Mouse (Mus musculus) embryonic facial prominence, embryonic 15.5 days (tissue): ENCODE measurements around the gene Ppm1g. TPM values are rescaled to one million over a fixed set of nuclear protein-coding genes. Genes with fewer than 3 reads are reported as not detected.

Experiments
- ATAC-seq: fragments of 200-750 bp; cut with Nextera tagmentation; 2 replicates; pipeline ENCODE4 v1.8.0; 2017; ENCODE audit warnings: low read depth, moderate TSS enrichment; ENCODE audit not compliant: insufficient number of reproducible peaks, low FRiP score, low TSS enrichment
- H3K27ac ChIP-seq: fragments of 300-500 bp; sonication (generic); replicated peaks from 2 replicates; pipeline ENCODE4 v1.5.1; 2015; ENCODE audit warnings: mild to moderate bottlenecking, inconsistent platforms
- H3K27me3 ChIP-seq: fragments of 300-500 bp; sonication (generic); 2 replicates; pipeline ENCODE4 v1.6.1; 2015; ENCODE audit warnings: inconsistent platforms
- H3K36me3 ChIP-seq: fragments of 300-500 bp; sonication (generic); 2 replicates; pipeline ENCODE4 v1.6.1; 2015; ENCODE audit warnings: mild to moderate bottlenecking, inconsistent platforms
- H3K4me1 ChIP-seq: fragments of 300-500 bp; sonication (generic); 2 replicates; pipeline ENCODE4 v1.6.1; 2015; ENCODE audit warnings: inconsistent platforms
- H3K4me2 ChIP-seq: fragments of 300-500 bp; sonication (generic); replicated peaks from 2 replicates; pipeline ENCODE4 v1.6.1; 2015; ENCODE audit warnings: mild to moderate bottlenecking, inconsistent platforms
- H3K4me3 ChIP-seq: fragments of 300-500 bp; sonication (generic); replicated peaks from 2 replicates; pipeline ENCODE4 v1.5.1; 2015; ENCODE audit warnings: mild to moderate bottlenecking, inconsistent platforms
- H3K9ac ChIP-seq: fragments of 300-500 bp; sonication (generic); 2 replicates; pipeline ENCODE4 v1.6.1; 2015; ENCODE audit warnings: inconsistent platforms
- H3K9me3 ChIP-seq: fragments of 300-500 bp; sonication (generic); replicated peaks from 2 replicates; pipeline ENCODE4 v1.6.1; 2016; ENCODE audit warnings: inconsistent platforms
- WGBS: fragments of 180-500 bp; shearing (Covaris S2); methylation state at CpG from one replicate; pipeline ENCODE4 v1.1.7; 2015; 5-methylcytosine and 5-hydroxymethylcytosine counted together
- polyA plus RNA-seq: library from polyadenylated mRNA; unstranded; fragments of >200 nt; fragmentation: Nextera tagmentation; extraction: Ambion mirVana; gene quantifications from 2 replicates; pipeline ENCODE4 v1.2.1, GENCODE M21; 2015

The Ppm1g gene
- polyA plus RNA-seq, 1 experiment from 2014 or later = 115 TPM

DNA sequence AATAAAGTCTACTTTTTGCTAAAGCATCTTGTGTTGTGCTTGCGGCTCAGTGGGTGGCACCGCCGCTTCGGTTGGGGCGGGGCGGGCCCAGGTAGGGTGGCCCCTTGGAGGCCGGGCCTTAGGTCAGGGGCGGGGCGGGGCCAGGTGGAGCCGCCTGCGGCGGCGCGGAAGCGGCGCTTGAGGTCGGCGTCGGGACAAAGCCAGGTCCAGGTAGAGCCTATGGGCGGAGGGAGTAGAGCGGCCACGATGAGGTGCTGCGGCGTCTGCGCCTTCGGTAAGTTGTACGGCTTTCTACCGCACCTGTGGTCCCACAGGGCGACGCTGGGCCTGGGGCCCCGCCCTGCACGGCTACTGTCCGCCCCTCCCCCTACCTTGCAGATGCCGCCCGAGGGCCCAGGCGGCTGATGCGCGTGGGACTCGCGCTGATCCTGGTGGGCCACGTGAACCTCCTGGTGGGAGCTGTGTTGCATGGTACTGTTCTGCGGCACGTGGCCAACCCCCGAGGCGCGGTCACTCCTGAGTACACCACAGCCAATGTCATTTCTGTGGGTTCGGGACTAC lies 31.1 kb upstream of the Ppm1g start, which contains the start of gene Krtcap3:
TSS of gene Krtcap3 (plus strand) at position 151 of the 561 bp plus-strand sequence.
- WGBS = 21% methylated on average over 47 of the region's 47 CpGs
- no peak within 1 kb of the TSS for H3K9ac ChIP-seq
- H3K4me2 ChIP-seq = peak within 1 kb of the TSS; percentile 44
- H3K27me3 ChIP-seq = no peaks in the 10 kb centered on the region
- H3K4me1 ChIP-seq = peaks cover 42% of the 10 kb centered on the region
- H3K4me3 ChIP-seq = peak within 1 kb of the TSS; percentile 39
- H3K27ac ChIP-seq = peak within 1 kb of the TSS; percentile 83
- ATAC-seq = peak; percentile 72
- peaks cover 84% of the 10 kb centered on the region for H3K36me3 ChIP-seq
- no peaks in the 10 kb centered on the region for H3K9me3 ChIP-seq

- peak overlapping the region; percentile 83 for H3K27ac ChIP-seq
- ATAC-seq = peak; percentile 36
- H3K9ac ChIP-seq = no peak overlapping the region
- H3K4me1 ChIP-seq = peaks cover 42% of the 10 kb centered on the region
- 0 out of 2 replicates have a peak overlapping the region, but pooled peaks have one; percentile 39 for H3K4me3 ChIP-seq
- no peaks in the 10 kb centered on the region for H3K9me3 ChIP-seq
- WGBS = 25% methylated on average over 4 of the region's 4 CpGs
- peak overlapping the region; percentile 44; the same call in 1 of the 2 replicates for H3K4me2 ChIP-seq
- H3K27me3 ChIP-seq = no peaks in the 10 kb centered on the region
- peaks cover 88% of the 10 kb centered on the region for H3K36me3 ChIP-seq
Measured at GRCm38 (mm10) chr5:31250716-31251115, 30.2 kb upstream of the Ppm1g start.

- Histone ChIP-seq H3K9me3 (no peaks in the 10 kb centered on the region), H3K27me3 (no peaks in the 10 kb centered on the region), H3K4me2 (peak overlapping the region; percentile 73), H3K27ac (peak overlapping the region; percentile 99; the same call in 1 of the 2 replicates), H3K36me3 (peaks cover 37% of the 10 kb centered on the region), H3K9ac (peak overlapping the region; percentile 92), H3K4me3 (peak overlapping the region; percentile 96), H3K4me1 (peaks cover 9% of the 10 kb centered on the region)
- 19% methylated on average over 10 of the region's 10 CpGs for WGBS
- ATAC-seq = no peak
Measured at GRCm38 (mm10) chr5:31242191-31242590, 21.7 kb upstream of the Ppm1g start.

GRCm38 (mm10) chr5:31241522-31242034 lies 21.1 kb upstream of the Ppm1g start:
- ATAC-seq = no peak
- Histone ChIP-seq H3K4me2 (peak overlapping the region; percentile 73), H3K4me1 (peaks cover 9% of the 10 kb centered on the region), H3K27me3 (no peaks in the 10 kb centered on the region), H3K4me3 (peak overlapping the region; percentile 96), H3K9me3 (no peaks in the 10 kb centered on the region), H3K9ac (peak overlapping the region; percentile 92), H3K27ac (peak overlapping the region; percentile 99), H3K36me3 (peaks cover 31% of the 10 kb centered on the region)
- WGBS = under 1% methylated on average over 13 of the region's 13 CpGs

DNA sequence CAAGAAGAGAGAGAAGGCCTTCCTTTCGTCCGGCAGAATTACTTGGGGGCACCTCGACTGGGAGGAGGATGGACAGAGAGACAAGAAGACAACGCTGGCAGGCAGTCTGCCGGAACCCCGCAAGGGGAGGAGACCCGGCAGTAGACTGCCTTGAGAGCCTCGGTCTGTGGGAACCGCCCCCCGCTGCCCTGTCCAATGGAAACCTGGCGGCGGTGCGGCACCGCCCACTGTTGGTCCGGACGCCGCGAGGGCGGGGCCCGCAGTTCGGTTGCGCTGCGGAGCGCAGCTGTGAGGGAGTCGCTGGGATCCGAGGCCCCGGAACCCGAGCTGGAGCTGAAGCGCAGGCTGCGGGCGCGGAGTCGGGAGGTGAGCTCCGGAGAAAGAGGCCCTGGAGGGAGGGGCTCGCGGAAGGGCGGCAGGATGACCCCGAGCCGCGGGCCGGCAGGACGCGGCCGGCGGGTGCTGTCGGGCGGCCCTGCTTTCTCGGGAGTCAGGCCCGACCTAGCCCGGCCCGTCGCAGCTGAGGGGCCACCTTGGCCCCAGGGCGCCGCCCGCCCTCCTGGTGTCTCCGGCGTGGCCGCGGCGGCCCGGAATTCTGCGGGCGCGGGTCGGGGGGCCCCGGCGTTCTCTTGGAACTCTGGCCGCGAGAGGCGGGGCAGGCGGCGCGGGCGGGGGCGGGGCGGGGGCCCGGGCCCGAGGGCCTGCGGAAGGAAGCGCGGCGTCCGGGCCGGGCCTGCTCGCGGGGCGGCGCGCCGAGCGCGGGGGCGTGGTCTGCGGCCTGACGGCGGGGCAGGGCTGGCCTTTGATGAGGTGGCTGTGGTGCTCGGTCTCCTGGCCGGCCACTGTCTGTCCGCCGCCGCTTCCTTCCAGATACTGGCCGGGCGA lies 20.4 kb upstream of the Ppm1g start, which contains the start of the genes Nrbp1 and Gm9970:
TSS of gene Nrbp1 (plus strand) at position 228 of the 885 bp plus-strand sequence.
TSS of gene Gm9970 (minus strand) at position 596 of the 885 bp plus-strand sequence.
- H3K4me3 ChIP-seq = peak within 1 kb of the TSS; percentile 96
- H3K36me3 ChIP-seq = peaks cover 24% of the 10 kb centered on the region
- peak within 1 kb of the TSS; percentile 73 for H3K4me2 ChIP-seq
- WGBS = under 1% methylated on average over 78 of the region's 103 CpGs
- H3K27ac ChIP-seq = peak within 1 kb of the TSS; percentile 99
- H3K4me1 ChIP-seq = peaks cover 9% of the 10 kb centered on the region
- H3K9ac ChIP-seq = peak within 1 kb of the TSS; percentile 92
- ATAC-seq = peak; percentile 100
- H3K9me3 ChIP-seq = no peaks in the 10 kb centered on the region
- no peaks in the 10 kb centered on the region for H3K27me3 ChIP-seq

DNA sequence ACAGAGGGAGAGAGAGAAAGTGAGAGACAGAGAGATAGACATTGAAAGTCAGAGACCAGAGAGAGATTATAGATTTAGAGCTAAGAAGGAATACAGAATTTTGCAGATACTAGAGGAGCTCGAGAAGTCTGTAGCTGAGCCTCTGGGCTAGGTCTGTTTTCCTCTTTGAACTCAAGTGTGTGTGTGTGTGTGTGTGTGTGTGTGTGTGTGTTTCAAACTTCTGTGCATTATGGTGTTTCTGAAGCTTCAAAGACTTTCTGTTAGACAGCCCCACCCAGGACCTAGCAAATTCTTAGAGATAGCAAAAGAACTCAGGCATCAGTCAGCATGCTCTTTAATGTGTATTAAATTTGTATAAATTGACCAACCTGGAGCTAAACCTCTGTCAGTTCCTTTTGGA lies 6.2 kb upstream of the Ppm1g start:
- Histone ChIP-seq H3K4me1 (no peaks in the 10 kb centered on the region), H3K9ac (no peak overlapping the region), H3K27me3 (no peaks in the 10 kb centered on the region), H3K4me3 (no peak overlapping the region), H3K9me3 (no peaks in the 10 kb centered on the region), H3K4me2 (no peak overlapping the region), H3K36me3 (no peaks in the 10 kb centered on the region), H3K27ac (no peak overlapping the region)
- 43% methylated on average over 1 of the region's 1 CpGs for WGBS
- no peak for ATAC-seq

DNA sequence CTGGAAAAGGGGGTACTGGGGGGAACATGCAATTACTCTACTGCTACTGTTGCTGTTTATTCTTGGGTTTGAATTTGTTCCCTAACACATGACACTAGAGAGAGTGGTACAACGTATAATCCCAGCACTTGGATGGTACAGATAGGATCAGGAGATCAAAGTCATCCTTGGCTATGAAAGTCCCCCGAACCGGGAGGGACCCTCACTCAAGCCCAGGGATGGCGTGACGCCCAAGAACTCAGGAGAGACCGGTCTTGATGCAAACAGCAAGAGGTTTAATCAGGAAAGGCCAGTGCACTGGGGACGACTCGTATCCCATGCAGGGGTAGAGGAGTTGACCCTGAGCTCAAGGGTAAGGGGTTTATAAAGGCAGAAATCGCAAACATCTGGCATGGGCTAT lies 2.2 kb upstream of the Ppm1g start:
- Histone ChIP-seq H3K9me3 (no peaks in the 10 kb centered on the region), H3K27ac (no peak overlapping the region), H3K4me2 (no peak overlapping the region), H3K4me3 (no peak overlapping the region), H3K36me3 (no peaks in the 10 kb centered on the region), H3K4me1 (peaks cover 4% of the 10 kb centered on the region; the same call in 1 of the 2 replicates), H3K27me3 (no peaks in the 10 kb centered on the region), H3K9ac (no peak overlapping the region)
- no peak for ATAC-seq
- WGBS = 79% methylated on average over 9 of the region's 9 CpGs

- peak overlapping the region; percentile 94 for H3K27ac ChIP-seq
- no peak for ATAC-seq
- no peaks in the 10 kb centered on the region for H3K36me3 ChIP-seq
- H3K27me3 ChIP-seq = no peaks in the 10 kb centered on the region
- H3K9ac ChIP-seq = peak overlapping the region; percentile 54; the same call in 1 of the 2 replicates
- H3K4me1 ChIP-seq = peaks cover 4% of the 10 kb centered on the region; the same call in 1 of the 2 replicates
- peak overlapping the region; percentile 74 for H3K4me2 ChIP-seq
- WGBS = 9% methylated on average over 11 of the region's 11 CpGs
- H3K9me3 ChIP-seq = no peaks in the 10 kb centered on the region
- H3K4me3 ChIP-seq = peak overlapping the region; percentile 100
Measured at GRCm38 (mm10) chr5:31221304-31221945, 938 bp upstream of the Ppm1g start.

DNA sequence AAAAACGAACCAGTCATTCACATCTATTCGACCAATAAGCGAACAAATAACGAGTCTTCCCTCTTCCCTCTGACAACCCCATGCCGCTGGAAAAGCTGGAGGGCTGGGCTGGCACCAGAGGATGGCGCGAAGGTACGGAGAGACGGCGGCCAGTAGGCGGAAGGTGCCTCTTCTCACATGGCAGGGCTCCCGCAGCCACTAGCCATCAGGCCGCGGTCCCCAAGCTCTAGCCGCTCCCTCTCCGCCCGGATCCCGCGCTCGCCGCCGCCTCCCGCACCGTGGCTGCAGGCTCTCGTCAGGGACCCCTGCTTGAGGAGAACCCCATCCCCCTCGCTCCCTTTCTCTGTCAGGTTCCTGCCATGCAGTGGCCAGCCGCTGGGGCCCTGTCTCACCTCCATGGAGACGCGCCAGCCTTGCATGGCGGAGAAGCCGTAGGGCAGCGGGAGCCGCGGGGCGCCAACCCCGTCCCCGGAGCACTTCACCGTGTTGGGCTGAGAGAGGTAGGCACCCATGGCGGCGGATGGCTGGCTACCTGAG lies 508 bp downstream of the Ppm1g start:
- peaks cover 4% of the 10 kb centered on the region; the same call in 1 of the 2 replicates for H3K4me1 ChIP-seq
- H3K4me2 ChIP-seq = peak overlapping the region; percentile 74
- peak overlapping the region; percentile 94 for H3K27ac ChIP-seq
- peak; percentile 69 for ATAC-seq
- no peaks in the 10 kb centered on the region for H3K36me3 ChIP-seq
- under 1% methylated on average over 40 of the region's 40 CpGs for WGBS
- no peaks in the 10 kb centered on the region for H3K9me3 ChIP-seq
- peak overlapping the region; percentile 100 for H3K4me3 ChIP-seq
- no peaks in the 10 kb centered on the region for H3K27me3 ChIP-seq
- H3K9ac ChIP-seq = peak overlapping the region; percentile 90

GRCm38 (mm10) chr5:31219474-31219873 lies 1.0 kb downstream of the Ppm1g start:
- no peak for ATAC-seq
- peak overlapping the region; percentile 90 for H3K9ac ChIP-seq
- 1% methylated on average over 11 of the region's 11 CpGs for WGBS

More at GRCm38 (mm10) chr5:31219474-31219873, 1.0 kb downstream of the Ppm1g start:
- Histone ChIP-seq H3K4me1 (peaks cover 4% of the 10 kb centered on the region; the same call in 1 of the 2 replicates), H3K9me3 (no peaks in the 10 kb centered on the region), H3K4me3 (peak overlapping the region; percentile 100), H3K36me3 (no peaks in the 10 kb centered on the region), H3K27ac (peak overlapping the region; percentile 94), H3K27me3 (no peaks in the 10 kb centered on the region), H3K4me2 (peak overlapping the region; percentile 74)
